Mouse (Mus musculus): Measurements from ENCODE around the gene Peli2. TPM values are rescaled to one million over a fixed set of nuclear protein-coding genes. Genes with fewer than 3 reads are reported as not detected.

The Peli2 gene
- total RNA-seq, 2 experiments from 2014 or later, result 13.5 to 13.9 TPM

- intact Hi-C loops (cut with DNase I), result no loop called here
- DNase-seq (ENCODE audit: low spot score), result no peak
These were observed 129.3 kb downstream of the Peli2 start for GRCm38 (mm10) chr14:48249909-48250308.

GRCm38 (mm10) chr14:48251381-48251979 is 130.9 kb downstream of the Peli2 start:
- DNase-seq (ENCODE audit: low spot score), result no peak
- intact Hi-C loops (cut with DNase I), result no loop called here

DNA sequence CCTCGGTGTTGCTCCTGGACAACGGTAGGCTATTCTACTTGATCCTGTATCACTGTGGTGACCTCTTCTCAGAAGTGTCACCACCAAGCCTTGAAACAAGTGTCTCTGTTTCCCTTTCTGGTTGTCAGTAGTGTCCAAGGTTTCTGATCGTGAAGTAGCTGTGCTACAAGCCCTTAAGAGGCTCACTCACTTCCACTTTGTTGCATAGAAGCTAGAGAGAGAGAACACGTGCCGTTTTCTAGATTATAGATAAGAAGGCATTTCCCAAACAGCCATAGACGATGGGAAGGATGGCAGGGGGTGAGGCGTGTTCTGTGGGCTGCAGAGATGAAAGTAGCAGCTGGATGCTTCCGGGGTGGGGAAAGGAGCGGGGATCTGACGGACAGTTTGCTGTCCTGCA is 132.6 kb downstream of the Peli2 start:
- intact Hi-C loops (cut with DNase I), result no loop called here

DNA sequence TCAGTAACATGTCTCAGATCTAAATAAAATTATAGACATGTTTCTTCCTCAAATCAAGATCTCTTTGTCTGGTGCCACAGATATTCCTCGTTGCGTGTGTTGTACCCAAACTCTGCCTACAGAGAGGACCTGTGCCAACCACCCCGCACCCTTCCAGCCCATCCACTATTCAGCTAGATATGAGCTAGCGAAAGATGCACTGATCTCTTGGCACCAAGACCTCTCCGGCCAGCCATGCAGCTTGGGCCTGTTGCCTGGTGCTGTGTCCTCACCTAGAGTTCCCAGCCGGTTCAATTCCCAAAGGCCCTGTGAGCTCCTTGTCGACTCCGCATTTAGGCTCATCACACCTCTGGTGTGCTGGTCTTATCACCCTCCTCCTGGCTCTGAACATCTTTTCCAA is 134.1 kb downstream of the Peli2 start:
- DNase-seq (ENCODE audit: low spot score), result no peak
- intact Hi-C loops (cut with DNase I), result no loop called here

More for the DNA sequence above, 132.6 kb downstream of the Peli2 start:
- no peak for DNase-seq (ENCODE audit: low spot score)

DNA sequence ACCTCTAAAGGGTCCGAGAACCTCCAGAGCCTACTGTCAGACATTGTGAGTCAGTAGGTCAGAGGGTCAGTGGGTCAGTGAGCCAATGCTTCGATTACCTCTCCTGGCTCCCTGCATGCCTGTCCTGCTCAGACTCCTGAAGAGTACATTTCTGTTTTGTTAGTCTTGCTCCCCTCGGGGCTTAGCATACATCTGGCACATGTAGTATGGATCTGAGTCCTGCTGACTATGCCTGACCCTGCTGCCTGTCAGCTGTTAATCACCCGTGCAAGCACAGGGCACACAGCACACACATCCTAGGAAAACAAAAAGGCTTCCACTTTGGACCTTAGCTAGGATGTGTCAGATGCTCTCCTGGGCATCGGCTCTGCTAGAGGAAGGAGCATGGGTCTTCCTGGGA is 134.7 kb downstream of the Peli2 start:
- intact Hi-C loops (cut with DNase I), result no loop called here
- DNase-seq (ENCODE audit: low spot score), result no peak

DNA sequence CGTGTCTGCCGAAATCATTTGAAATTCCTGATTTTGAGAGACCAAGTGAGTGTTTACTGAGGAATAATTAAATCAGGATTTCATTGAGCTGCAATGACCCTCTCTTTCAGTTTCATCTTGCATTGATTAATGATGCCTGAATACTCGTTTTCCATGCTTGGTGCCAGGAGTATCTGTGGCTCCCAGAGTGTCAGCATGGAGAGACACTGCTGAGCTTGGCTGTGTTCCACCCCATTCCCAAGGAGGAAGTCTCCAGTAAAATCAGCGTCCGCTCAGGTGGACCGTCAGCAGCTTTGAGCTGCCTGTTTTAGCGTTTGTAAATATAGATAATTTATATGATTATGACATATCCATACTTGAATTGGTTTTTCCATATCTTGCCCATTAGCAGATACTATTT is 137.1 kb downstream of the Peli2 start:
- intact Hi-C loops (cut with DNase I), result no loop called here
- no peak for DNase-seq (ENCODE audit: low spot score)

- intact Hi-C loops (cut with DNase I), result no loop called here
- DNase-seq (ENCODE audit: low spot score), result no peak
These were observed 138.2 kb downstream of the Peli2 start for GRCm38 (mm10) chr14:48258696-48259366.

DNA sequence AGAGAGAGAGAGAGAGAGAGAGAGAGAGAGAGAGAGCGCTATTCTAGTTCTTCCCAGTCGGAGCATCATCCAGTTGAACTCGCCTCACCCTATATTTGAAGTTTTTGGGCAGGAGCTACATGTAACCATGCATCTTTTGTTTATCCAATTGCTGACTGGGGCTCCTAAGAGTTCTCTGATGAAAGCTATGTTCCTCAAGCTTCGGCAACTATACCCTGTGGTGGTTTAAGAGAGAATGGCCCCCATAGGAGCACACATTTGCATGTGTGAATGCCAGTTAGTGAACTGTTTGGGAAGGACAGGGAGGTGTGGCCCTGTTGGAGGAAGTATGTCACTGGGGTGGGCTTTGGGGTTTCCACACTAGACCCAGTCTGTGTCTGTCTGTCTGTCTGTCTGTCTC is 142.5 kb downstream of the Peli2 start:
- no peak for DNase-seq (ENCODE audit: low spot score)
- intact Hi-C loops (cut with DNase I), result no loop called here

DNA sequence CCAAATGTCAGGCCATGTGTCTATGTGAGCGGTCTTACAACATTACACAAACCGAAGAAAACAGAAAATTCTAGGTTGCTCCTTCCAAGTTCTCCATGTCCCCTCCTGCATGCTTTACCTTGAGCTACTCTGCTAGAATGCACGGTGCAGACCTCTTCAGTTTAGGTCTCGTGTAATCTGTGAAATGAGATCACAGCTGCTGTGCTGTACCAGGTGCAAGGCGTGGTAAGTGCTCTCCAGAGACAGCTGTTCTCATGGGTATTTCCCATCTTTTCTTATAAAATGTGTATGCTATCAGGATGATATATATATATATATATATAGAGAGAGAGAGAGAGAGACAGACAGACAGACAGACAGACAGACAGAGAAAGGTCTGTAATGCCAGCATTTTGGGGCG is 146.1 kb downstream of the Peli2 start:
- intact Hi-C loops (cut with DNase I), result no loop called here
- no peak for DNase-seq (ENCODE audit: low spot score)

DNA sequence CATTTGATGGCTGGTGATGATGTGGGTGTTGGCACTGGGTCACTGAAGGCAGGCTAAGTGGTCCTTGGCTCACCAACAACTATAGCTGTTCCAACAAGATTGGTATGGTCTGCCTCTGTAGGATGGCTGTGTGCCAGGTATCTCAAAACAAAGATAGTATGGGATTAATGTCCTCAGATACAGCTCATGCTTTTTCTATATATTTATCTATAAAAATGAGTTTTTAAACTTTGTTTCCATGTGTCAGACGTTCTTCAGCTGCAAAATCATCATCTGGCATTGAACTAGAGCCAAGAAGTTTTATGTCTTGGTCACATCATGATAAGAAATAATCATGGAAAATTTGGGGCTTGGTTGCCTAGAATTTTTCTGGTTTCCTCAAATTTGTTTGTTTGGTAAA is 157.7 kb downstream of the Peli2 start:
- DNase-seq (ENCODE audit: low spot score), result no peak
- intact Hi-C loops (cut with DNase I), result no loop called here

- no peak for DNase-seq (ENCODE audit: low spot score)
- intact Hi-C loops (cut with DNase I), result no loop called here
These were observed 166.3 kb downstream of the Peli2 start for GRCm38 (mm10) chr14:48286949-48287348.

DNA sequence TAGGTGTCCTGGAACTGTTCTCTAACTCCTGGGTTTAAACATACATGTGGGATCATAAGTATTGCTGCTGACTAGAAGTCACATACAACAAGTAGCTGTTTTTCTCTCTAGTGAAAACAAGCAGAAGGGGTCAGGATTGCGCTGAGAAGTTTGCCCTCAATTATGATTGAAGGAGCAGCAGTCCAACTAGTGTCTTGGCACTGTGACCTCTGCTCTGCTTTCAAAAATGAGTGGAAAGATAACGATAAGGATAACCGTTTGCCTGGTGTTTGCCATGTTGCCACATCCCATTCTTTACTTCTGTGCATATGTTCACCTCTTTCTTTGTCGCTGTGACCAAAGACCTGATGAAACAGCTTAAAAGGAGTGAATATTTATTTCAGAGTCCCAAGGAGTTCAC is 167.0 kb downstream of the Peli2 start:
- no peak for DNase-seq (ENCODE audit: low spot score)
- intact Hi-C loops (cut with DNase I), result no loop called here

GRCm38 (mm10) chr14:48288600-48288999 is 168.0 kb downstream of the Peli2 start:
- no peak for DNase-seq (ENCODE audit: low spot score)
- intact Hi-C loops (cut with DNase I), result no loop called here

GRCm38 (mm10) chr14:48289602-48290599 is 169.3 kb downstream of the Peli2 start:
- intact Hi-C loops (cut with DNase I), result no loop called here

GRCm38 (mm10) chr14:48293498-48293897 is 172.9 kb downstream of the Peli2 start:
- DNase-seq (ENCODE audit: low spot score), result no peak
- intact Hi-C loops (cut with DNase I), result no loop called here

More at GRCm38 (mm10) chr14:48289602-48290599, 169.3 kb downstream of the Peli2 start:
- peak; percentile 4 for DNase-seq (ENCODE audit: low spot score)

GRCm38 (mm10) chr14:48295410-48295809 is 174.8 kb downstream of the Peli2 start:
- DNase-seq (ENCODE audit: low spot score), result no peak
- intact Hi-C loops (cut with DNase I), result no loop called here

- no peak for DNase-seq (ENCODE audit: low spot score)
- intact Hi-C loops (cut with DNase I), result no loop called here
These were observed 175.2 kb downstream of the Peli2 start for GRCm38 (mm10) chr14:48295815-48296271.

- intact Hi-C loops (cut with DNase I), result no loop called here
- DNase-seq (ENCODE audit: low spot score), result no peak
These were observed 176.2 kb downstream of the Peli2 start for GRCm38 (mm10) chr14:48296820-48297219.

GRCm38 (mm10) chr14:48302471-48303186 is 182.0 kb downstream of the Peli2 start:
- intact Hi-C loops (cut with DNase I), result no loop called here

GRCm38 (mm10) chr14:48303235-48303634 is 182.6 kb downstream of the Peli2 start:
- intact Hi-C loops (cut with DNase I), result no loop called here
- no peak for DNase-seq (ENCODE audit: low spot score)

More at GRCm38 (mm10) chr14:48302471-48303186, 182.0 kb downstream of the Peli2 start:
- DNase-seq (ENCODE audit: low spot score), result no peak

Measured in heart, postnatal 25 days (tissue).